Mouse (Mus musculus): ENCODE measurements around the gene Defb15. TPM values are rescaled to one million over a fixed set of nuclear protein-coding genes. Genes with fewer than 3 reads are reported as not detected.
"Not testable (repeated sequence)": the region's sequence is repeated elsewhere in the genome, so short reads cannot be mapped to it uniquely, and the experiment has no call there.

The Defb15 gene
- polyA plus RNA-seq (2012; ENCODE audit: insufficient read depth, insufficient read length, missing spikeins): not detected in 2 replicates

GRCm38 (mm10) chr8:21932610-21933009 is at the start of gene Defb15:
TSS of gene Defb15 (minus strand) at chr8:21932710.
- Histone ChIP-seq H3K4me3 (ENCODE audit: insufficient read depth, low read length) (no peak within 1 kb of the TSS), H3K27ac (ENCODE audit: insufficient read depth, low read depth, low read length) (no peak within 1 kb of the TSS), H3K4me1 (ENCODE audit: control insufficient read depth, insufficient read depth, low read length) (no peaks in the 10 kb centered on the region)
- no peak for TF ChIP-seq CTCF (IDR thresholded peaks at IDR 0.05; ENCODE audit: low read depth, low read length)
- TF ChIP-seq POLR2A (IDR thresholded peaks at IDR 0.05; ENCODE audit: borderline replicate concordance, low read depth, low read length): no peak

- Histone ChIP-seq H3K27ac (ENCODE audit: insufficient read depth, low read depth, low read length) (no peak overlapping the region), H3K4me1 (ENCODE audit: control insufficient read depth, insufficient read depth, low read length) (no peaks in the 10 kb centered on the region), H3K4me3 (ENCODE audit: insufficient read depth, low read length) (no peak overlapping the region)
- TF ChIP-seq CTCF (IDR thresholded peaks at IDR 0.05; ENCODE audit: low read depth, low read length) (no peak), POLR2A (IDR thresholded peaks at IDR 0.05; ENCODE audit: borderline replicate concordance, low read depth, low read length) (no peak)
Measured at GRCm38 (mm10) chr8:21981664-21982337, 49.3 kb upstream of the Defb15 start.

GRCm38 (mm10) chr8:21978193-21978592 is 45.7 kb upstream of the Defb15 start:
- TF ChIP-seq POLR2A (IDR thresholded peaks at IDR 0.05; ENCODE audit: borderline replicate concordance, low read depth, low read length) (no peak), CTCF (IDR thresholded peaks at IDR 0.05; ENCODE audit: low read depth, low read length) (no peak)
- no peak overlapping the region for H3K4me3 ChIP-seq (ENCODE audit: insufficient read depth, low read length)
- no peak overlapping the region for H3K27ac ChIP-seq (ENCODE audit: insufficient read depth, low read depth, low read length)
- no peaks in the 10 kb centered on the region for H3K4me1 ChIP-seq (ENCODE audit: control insufficient read depth, insufficient read depth, low read length)

- no peak for TF ChIP-seq CTCF (IDR thresholded peaks at IDR 0.05; ENCODE audit: low read depth, low read length)
- TF ChIP-seq POLR2A (IDR thresholded peaks at IDR 0.05; ENCODE audit: borderline replicate concordance, low read depth, low read length): no peak
- H3K27ac ChIP-seq (ENCODE audit: insufficient read depth, low read depth, low read length): no peak within 1 kb of the TSS
- no peak within 1 kb of the TSS for H3K4me3 ChIP-seq (ENCODE audit: insufficient read depth, low read length)
- H3K4me1 ChIP-seq (ENCODE audit: control insufficient read depth, insufficient read depth, low read length): no peaks in the 10 kb centered on the region
Measured at GRCm38 (mm10) chr8:21969475-21969874, 37.0 kb upstream of the Defb15 start, which contains the start of gene Ccdc70. TSS of gene Ccdc70 (plus strand) at chr8:21969775.

GRCm38 (mm10) chr8:21966646-21967045 is 34.1 kb upstream of the Defb15 start:
- no peak overlapping the region for H3K4me3 ChIP-seq (ENCODE audit: insufficient read depth, low read length)
- H3K27ac ChIP-seq (ENCODE audit: insufficient read depth, low read depth, low read length): no peak overlapping the region
- no peaks in the 10 kb centered on the region for H3K4me1 ChIP-seq (ENCODE audit: control insufficient read depth, insufficient read depth, low read length)
- TF ChIP-seq POLR2A (IDR thresholded peaks at IDR 0.05; ENCODE audit: borderline replicate concordance, low read depth, low read length): no peak
- no peak for TF ChIP-seq CTCF (IDR thresholded peaks at IDR 0.05; ENCODE audit: low read depth, low read length)

GRCm38 (mm10) chr8:21958414-21958813 is 25.9 kb upstream of the Defb15 start, which contains the start of gene Fam90a1a:
TSS of gene Fam90a1a (plus strand) at chr8:21958714.
- Histone ChIP-seq H3K4me3 (ENCODE audit: insufficient read depth, low read length) (no peak within 1 kb of the TSS), H3K4me1 (ENCODE audit: control insufficient read depth, insufficient read depth, low read length) (no peaks in the 10 kb centered on the region), H3K27ac (ENCODE audit: insufficient read depth, low read depth, low read length) (no peak within 1 kb of the TSS)
- TF ChIP-seq CTCF (IDR thresholded peaks at IDR 0.05; ENCODE audit: low read depth, low read length) (no peak), POLR2A (IDR thresholded peaks at IDR 0.05; ENCODE audit: borderline replicate concordance, low read depth, low read length) (no peak)

GRCm38 (mm10) chr8:21956336-21956735 is 23.8 kb upstream of the Defb15 start:
- TF ChIP-seq POLR2A (IDR thresholded peaks at IDR 0.05; ENCODE audit: borderline replicate concordance, low read depth, low read length): no peak
- no peak for TF ChIP-seq CTCF (IDR thresholded peaks at IDR 0.05; ENCODE audit: low read depth, low read length)
- no peak overlapping the region for H3K4me3 ChIP-seq (ENCODE audit: insufficient read depth, low read length)
- H3K27ac ChIP-seq (ENCODE audit: insufficient read depth, low read depth, low read length): no peak overlapping the region
- H3K4me1 ChIP-seq (ENCODE audit: control insufficient read depth, insufficient read depth, low read length): no peaks in the 10 kb centered on the region

GRCm38 (mm10) chr8:21955321-21955720 is 22.8 kb upstream of the Defb15 start:
- no peak for TF ChIP-seq CTCF (IDR thresholded peaks at IDR 0.05; ENCODE audit: low read depth, low read length)
- no peak for TF ChIP-seq POLR2A (IDR thresholded peaks at IDR 0.05; ENCODE audit: borderline replicate concordance, low read depth, low read length)
- no peak overlapping the region for H3K27ac ChIP-seq (ENCODE audit: insufficient read depth, low read depth, low read length)
- H3K4me3 ChIP-seq (ENCODE audit: insufficient read depth, low read length): no peak overlapping the region

GRCm38 (mm10) chr8:21947311-21948017 is 15.0 kb upstream of the Defb15 start:
- TF ChIP-seq POLR2A (IDR thresholded peaks at IDR 0.05; ENCODE audit: borderline replicate concordance, low read depth, low read length): no peak
- no peak for TF ChIP-seq CTCF (IDR thresholded peaks at IDR 0.05; ENCODE audit: low read depth, low read length)
- Histone ChIP-seq H3K4me1 (ENCODE audit: control insufficient read depth, insufficient read depth, low read length) (no peaks in the 10 kb centered on the region), H3K4me3 (ENCODE audit: insufficient read depth, low read length) (no peak overlapping the region), H3K27ac (ENCODE audit: insufficient read depth, low read depth, low read length) (no peak overlapping the region)

More at GRCm38 (mm10) chr8:21955321-21955720, 22.8 kb upstream of the Defb15 start:
- H3K4me1 ChIP-seq (ENCODE audit: control insufficient read depth, insufficient read depth, low read length): no peaks in the 10 kb centered on the region

GRCm38 (mm10) chr8:21946462-21946861 is 14.0 kb upstream of the Defb15 start, which contains the start of gene Defb13:
TSS of gene Defb13 (plus strand) at chr8:21946762.
- Histone ChIP-seq H3K4me3 (ENCODE audit: insufficient read depth, low read length) (no peak within 1 kb of the TSS), H3K27ac (ENCODE audit: insufficient read depth, low read depth, low read length) (no peak within 1 kb of the TSS), H3K4me1 (ENCODE audit: control insufficient read depth, insufficient read depth, low read length) (no peaks in the 10 kb centered on the region)
- TF ChIP-seq POLR2A (IDR thresholded peaks at IDR 0.05; ENCODE audit: borderline replicate concordance, low read depth, low read length): no peak
- TF ChIP-seq CTCF (IDR thresholded peaks at IDR 0.05; ENCODE audit: low read depth, low read length): no peak

GRCm38 (mm10) chr8:21938052-21938451 is 5.5 kb upstream of the Defb15 start, which contains the start of gene Defb35:
TSS of gene Defb35 (plus strand) at chr8:21938352.
- H3K27ac ChIP-seq (ENCODE audit: insufficient read depth, low read depth, low read length); H3K4me1 ChIP-seq (ENCODE audit: control insufficient read depth, insufficient read depth, low read length); H3K4me3 ChIP-seq (ENCODE audit: insufficient read depth, low read length): not testable (repeated sequence)

- not testable (repeated sequence) for H3K27ac ChIP-seq (ENCODE audit: insufficient read depth, low read depth, low read length); H3K4me1 ChIP-seq (ENCODE audit: control insufficient read depth, insufficient read depth, low read length); H3K4me3 ChIP-seq (ENCODE audit: insufficient read depth, low read length)
Measured at GRCm38 (mm10) chr8:21930754-21931153, 1.8 kb downstream of the Defb15 start.
